Mouse (Mus musculus): ENCODE data around the gene Gtpbp4. TPM values are rescaled to one million over a fixed set of nuclear protein-coding genes. Genes with fewer than 3 reads are reported as not detected.
"Not testable (repeated sequence)": the region's sequence is repeated elsewhere in the genome, so short reads cannot be mapped to it uniquely, and the experiment has no call there.

The Gtpbp4 gene
- polyA plus RNA-seq, 1 experiment from 2014 or later, result 67.7 TPM

GRCm38 (mm10) chr13:9014431-9014830 is 18.5 kb upstream of the Gtpbp4 start:
- Histone ChIP-seq H3K9me3 (no peaks in the 10 kb centered on the region), H3K4me1 (no peaks in the 10 kb centered on the region), H3K9ac (no peak overlapping the region), H3K27ac (no peak overlapping the region), H3K27me3 (replicated peaks) (no peaks in the 10 kb centered on the region), H3K4me2 (no peak overlapping the region), H3K36me3 (replicated peaks) (no peaks in the 10 kb centered on the region), H3K4me3 (no peak overlapping the region)
- ATAC-seq (replicated peaks), result no peak
- WGBS, result 48% methylated on average over 3 of the region's 3 CpGs

- H3K9me3 ChIP-seq, result no peaks in the 10 kb centered on the region
- no peaks in the 10 kb centered on the region for H3K36me3 ChIP-seq (replicated peaks)
- H3K27me3 ChIP-seq (replicated peaks), result no peaks in the 10 kb centered on the region
- H3K9ac ChIP-seq, result no peak overlapping the region
- no peak overlapping the region for H3K4me2 ChIP-seq
- H3K4me1 ChIP-seq, result no peaks in the 10 kb centered on the region
- H3K4me3 ChIP-seq, result no peak overlapping the region
- 87% methylated on average over 1 of the region's 1 CpGs for WGBS
- no peak overlapping the region for H3K27ac ChIP-seq
- ATAC-seq (replicated peaks), result no peak
Measured at GRCm38 (mm10) chr13:9013483-9013882, 17.6 kb upstream of the Gtpbp4 start.

DNA sequence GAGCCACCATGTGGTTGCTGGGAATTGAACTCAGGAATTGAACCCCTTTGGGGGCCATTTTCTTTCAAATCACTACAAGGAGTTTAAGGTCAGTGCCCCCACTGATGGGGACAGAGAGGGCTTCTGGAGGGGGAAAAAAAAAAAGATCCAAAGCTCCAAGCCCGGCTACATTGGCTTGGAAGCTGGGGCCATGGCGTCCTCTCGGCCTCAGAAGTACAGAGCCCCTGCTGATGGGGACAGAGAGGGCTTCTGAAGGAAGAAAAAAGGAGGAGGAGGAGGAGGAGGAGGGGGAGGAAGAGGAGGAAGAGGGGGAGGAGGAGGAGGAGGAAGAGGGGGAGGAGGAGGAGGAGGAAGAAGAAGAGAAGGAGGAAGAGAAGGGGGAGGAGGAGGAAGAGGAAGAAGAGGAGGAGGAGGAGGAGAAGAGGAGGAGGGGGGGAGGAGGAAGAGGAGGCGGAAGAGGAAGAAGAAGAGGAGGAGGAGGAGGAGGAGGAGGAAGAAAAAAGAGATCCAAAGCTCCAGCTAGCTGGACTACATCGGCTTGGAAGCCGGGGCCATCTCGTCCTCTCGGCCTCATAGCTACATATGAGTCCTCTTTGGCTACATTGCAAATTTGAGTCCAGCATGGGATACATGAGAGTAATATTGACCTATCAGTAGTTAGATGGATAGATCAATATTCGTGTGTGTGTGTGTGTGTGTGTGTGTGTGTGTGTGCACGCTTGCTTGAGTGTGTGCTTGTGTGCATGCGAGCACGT is 15.9 kb upstream of the Gtpbp4 start:
- H3K27ac ChIP-seq, result no peak overlapping the region
- no peaks in the 10 kb centered on the region for H3K4me1 ChIP-seq
- H3K4me3 ChIP-seq, result no peak overlapping the region
- no peaks in the 10 kb centered on the region for H3K36me3 ChIP-seq (replicated peaks)
- H3K9ac ChIP-seq, result no peak overlapping the region
- no peak overlapping the region for H3K4me2 ChIP-seq
- WGBS, result 50% methylated on average over 12 of the region's 12 CpGs
- H3K27me3 ChIP-seq (replicated peaks), result no peaks in the 10 kb centered on the region
- H3K9me3 ChIP-seq, result no peaks in the 10 kb centered on the region
- ATAC-seq (replicated peaks), result no peak

GRCm38 (mm10) chr13:9003306-9003705 is 7.4 kb upstream of the Gtpbp4 start:
- ATAC-seq (replicated peaks), result no peak
- H3K36me3 ChIP-seq (replicated peaks), result no peaks in the 10 kb centered on the region

DNA sequence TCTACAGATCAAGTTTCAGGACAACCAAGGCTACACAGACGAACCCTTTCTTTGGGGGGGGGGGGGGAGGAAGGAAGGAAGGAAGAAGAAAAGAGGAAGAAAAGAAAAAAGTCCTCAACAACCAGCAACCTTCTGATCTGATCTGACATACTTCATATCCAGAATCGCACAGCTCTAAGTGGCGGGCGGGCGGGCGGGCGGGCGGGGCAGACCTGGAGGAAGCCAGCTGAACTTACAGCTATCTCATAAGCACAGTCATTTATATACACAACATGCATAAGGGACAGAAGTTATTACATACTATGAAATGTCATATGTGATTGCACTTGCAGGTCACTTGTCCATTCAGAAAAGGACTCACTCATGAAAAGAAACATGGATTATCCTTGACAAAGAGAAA is 3.6 kb upstream of the Gtpbp4 start:
- Histone ChIP-seq H3K4me3 (no peak overlapping the region), H3K4me1 (peaks cover 13% of the 10 kb centered on the region), H3K9ac (no peak overlapping the region), H3K27me3 (replicated peaks) (no peaks in the 10 kb centered on the region), H3K4me2 (no peak overlapping the region), H3K27ac (no peak overlapping the region), H3K9me3 (no peaks in the 10 kb centered on the region), H3K36me3 (replicated peaks) (no peaks in the 10 kb centered on the region)
- ATAC-seq (replicated peaks), result no peak
- 86% methylated on average over 8 of the region's 8 CpGs for WGBS

More at GRCm38 (mm10) chr13:9003306-9003705, 7.4 kb upstream of the Gtpbp4 start:
- no peaks in the 10 kb centered on the region for H3K27me3 ChIP-seq (replicated peaks)
- no peaks in the 10 kb centered on the region for H3K4me1 ChIP-seq
- no peaks in the 10 kb centered on the region for H3K9me3 ChIP-seq
- no peak overlapping the region for H3K9ac ChIP-seq
- no peak overlapping the region for H3K4me2 ChIP-seq
- 73% methylated on average over 2 of the region's 2 CpGs for WGBS
- no peak overlapping the region for H3K27ac ChIP-seq
- no peak overlapping the region for H3K4me3 ChIP-seq

- not testable (repeated sequence) for ATAC-seq (replicated peaks); H3K9ac ChIP-seq; H3K9me3 ChIP-seq; H3K36me3 ChIP-seq (replicated peaks); H3K4me3 ChIP-seq; H3K4me2 ChIP-seq; H3K27me3 ChIP-seq (replicated peaks); H3K27ac ChIP-seq
- WGBS, result 83% methylated on average over 5 of the region's 5 CpGs
- H3K4me1 ChIP-seq, result peaks cover 17% of the 10 kb centered on the region
Measured at GRCm38 (mm10) chr13:8997221-8997620, 1.3 kb upstream of the Gtpbp4 start.

DNA sequence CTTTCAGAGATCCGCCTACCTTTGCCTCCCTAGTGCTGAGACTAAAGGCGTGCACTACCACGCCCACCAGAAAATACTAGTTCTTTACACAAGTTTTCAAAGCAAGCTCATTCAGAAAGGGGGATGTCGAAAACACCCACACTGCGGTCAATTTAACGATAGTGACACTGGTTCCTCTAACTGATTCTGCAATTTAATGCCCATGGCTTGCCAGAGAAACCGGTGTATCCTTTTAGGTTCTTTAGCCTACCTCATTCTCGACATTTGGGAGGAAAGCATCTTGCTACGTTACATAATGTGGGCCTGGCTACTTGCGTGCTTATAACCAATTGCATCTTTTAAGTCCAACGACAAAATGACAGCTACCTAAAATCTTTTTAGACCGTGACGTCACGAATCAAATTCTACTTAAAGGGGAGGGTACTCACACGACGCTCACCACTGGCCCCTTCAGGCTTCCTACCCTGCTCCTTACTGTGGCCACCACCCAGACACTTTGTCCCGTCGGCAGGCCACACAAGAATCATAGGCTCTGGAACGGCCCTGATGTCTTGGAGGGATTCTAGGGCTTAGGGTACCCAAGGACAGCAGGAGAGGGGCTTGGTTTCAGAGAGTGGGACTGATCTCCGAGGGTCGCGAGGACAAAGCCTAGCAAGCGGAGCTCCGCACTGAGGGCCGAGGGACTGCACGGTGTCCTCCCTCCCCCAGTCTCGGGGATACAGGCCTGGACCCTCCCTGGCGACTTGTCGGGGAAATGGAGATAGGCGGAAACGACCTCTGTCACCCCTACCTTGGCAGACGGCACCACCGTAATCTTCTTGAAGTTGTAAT is 509 bp downstream of the Gtpbp4 start:
- 3% methylated on average over 33 of the region's 33 CpGs for WGBS
- peak; percentile 69 for ATAC-seq (replicated peaks)

DNA sequence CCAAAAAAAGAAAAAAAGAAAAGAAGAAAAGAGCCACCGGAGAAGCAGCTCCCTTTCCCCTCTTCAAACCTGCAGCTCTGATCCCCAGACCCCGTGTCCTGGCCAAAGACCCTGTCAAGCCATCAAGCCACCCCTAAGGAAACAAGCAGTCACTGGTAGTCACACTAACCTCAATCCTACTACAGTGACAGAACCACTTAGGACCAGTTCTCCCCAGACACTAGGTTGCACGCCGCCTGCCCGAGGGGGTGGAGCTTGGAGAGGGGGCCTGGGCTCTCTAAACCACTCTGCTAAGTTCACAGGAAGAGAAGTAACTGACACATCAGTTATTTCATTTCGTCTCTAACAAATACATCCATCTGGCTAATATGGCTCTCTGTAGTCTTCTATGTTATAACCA is 3.7 kb downstream of the Gtpbp4 start:
- no peak overlapping the region for H3K9ac ChIP-seq
- no peak overlapping the region for H3K4me3 ChIP-seq
- H3K4me1 ChIP-seq, result peaks cover 17% of the 10 kb centered on the region
- WGBS, result 93% methylated on average over 6 of the region's 6 CpGs
- no peak overlapping the region for H3K27ac ChIP-seq
- H3K36me3 ChIP-seq (replicated peaks), result peaks cover 19% of the 10 kb centered on the region; the same call in 1 of the 2 replicates
- no peak overlapping the region for H3K4me2 ChIP-seq
- no peaks in the 10 kb centered on the region for H3K9me3 ChIP-seq
- ATAC-seq (replicated peaks), result no peak
- no peaks in the 10 kb centered on the region for H3K27me3 ChIP-seq (replicated peaks)

More for the DNA sequence above, 509 bp downstream of the Gtpbp4 start:
- peaks cover 17% of the 10 kb centered on the region for H3K4me1 ChIP-seq
- H3K4me3 ChIP-seq, result peak overlapping the region; percentile 81
- peak overlapping the region; percentile 67 for H3K27ac ChIP-seq
- H3K36me3 ChIP-seq (replicated peaks), result 0 out of 2 replicates have a peak, but pooled peaks cover 6% of the 10 kb centered on the region
- H3K4me2 ChIP-seq, result peak overlapping the region; percentile 75
- H3K27me3 ChIP-seq (replicated peaks), result no peaks in the 10 kb centered on the region
- H3K9ac ChIP-seq, result peak overlapping the region; percentile 75
- no peaks in the 10 kb centered on the region for H3K9me3 ChIP-seq

DNA sequence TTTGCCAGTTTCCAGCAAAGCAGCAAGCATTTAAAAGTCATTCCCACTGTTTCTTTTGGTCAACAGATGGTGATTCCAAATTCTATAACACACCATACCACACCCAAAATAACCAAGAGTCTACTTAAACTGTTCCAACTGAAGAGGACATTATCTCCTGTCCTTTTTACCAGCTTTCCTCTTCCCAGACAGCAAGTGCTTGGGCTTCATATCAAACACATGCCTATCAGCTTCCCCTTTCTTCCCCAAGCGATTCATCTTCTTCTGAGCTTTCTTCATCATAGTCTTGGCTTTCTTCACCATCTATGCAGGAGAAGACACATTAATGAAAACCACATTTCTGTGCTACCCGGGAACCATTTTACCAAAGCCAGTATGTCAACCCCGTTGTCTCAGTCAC is 22.9 kb downstream of the Gtpbp4 start:
- Histone ChIP-seq H3K27me3 (replicated peaks) (no peaks in the 10 kb centered on the region), H3K27ac (no peak overlapping the region), H3K4me3 (no peak overlapping the region), H3K4me2 (no peak overlapping the region), H3K9ac (no peak overlapping the region), H3K9me3 (no peaks in the 10 kb centered on the region), H3K36me3 (replicated peaks) (peaks cover 60% of the 10 kb centered on the region), H3K4me1 (no peaks in the 10 kb centered on the region)
- WGBS, result 95% methylated on average over 3 of the region's 3 CpGs
- no peak for ATAC-seq (replicated peaks)

- no peak for ATAC-seq (replicated peaks)
- Histone ChIP-seq H3K27me3 (replicated peaks) (no peaks in the 10 kb centered on the region), H3K4me3 (no peak overlapping the region), H3K27ac (no peak overlapping the region), H3K4me2 (no peak overlapping the region), H3K36me3 (replicated peaks) (peaks cover 54% of the 10 kb centered on the region), H3K9ac (no peak overlapping the region), H3K9me3 (no peaks in the 10 kb centered on the region), H3K4me1 (no peaks in the 10 kb centered on the region)
Measured at GRCm38 (mm10) chr13:8972369-8972768, 23.5 kb downstream of the Gtpbp4 start.

DNA sequence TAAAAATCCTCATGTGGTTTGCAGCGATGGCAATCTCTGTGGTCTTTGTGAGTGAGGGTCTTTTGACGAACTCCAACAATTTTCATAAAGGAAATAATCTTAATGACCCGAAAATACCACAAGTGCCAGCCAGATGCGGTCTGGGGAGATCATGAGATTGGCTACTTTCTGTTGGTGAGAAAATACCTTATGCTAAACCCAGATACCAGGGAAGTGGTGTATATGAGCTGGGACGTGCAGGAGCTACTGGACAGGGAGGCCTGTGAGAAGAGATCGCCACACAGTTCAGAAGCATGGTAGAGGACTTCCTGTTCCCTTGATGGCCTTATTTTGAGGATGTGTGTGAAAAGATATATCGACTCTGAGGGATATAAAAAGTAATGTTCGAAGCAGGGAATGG is 28.1 kb downstream of the Gtpbp4 start:
- Histone ChIP-seq H3K4me3 (no peak overlapping the region), H3K27me3 (replicated peaks) (no peaks in the 10 kb centered on the region), H3K4me2 (no peak overlapping the region), H3K27ac (no peak overlapping the region), H3K4me1 (no peaks in the 10 kb centered on the region), H3K9me3 (no peaks in the 10 kb centered on the region), H3K36me3 (replicated peaks) (peaks cover 11% of the 10 kb centered on the region), H3K9ac (no peak overlapping the region)
- 95% methylated on average over 8 of the region's 8 CpGs for WGBS
- no peak for ATAC-seq (replicated peaks)

GRCm38 (mm10) chr13:8965224-8965623 is 30.7 kb downstream of the Gtpbp4 start:
- Histone ChIP-seq H3K4me1 (no peaks in the 10 kb centered on the region), H3K36me3 (replicated peaks) (peaks cover 8% of the 10 kb centered on the region)

More at GRCm38 (mm10) chr13:8965224-8965623, 30.7 kb downstream of the Gtpbp4 start:
- Histone ChIP-seq H3K27me3 (replicated peaks) (no peaks in the 10 kb centered on the region), H3K4me3 (no peak overlapping the region), H3K9me3 (no peaks in the 10 kb centered on the region), H3K9ac (no peak overlapping the region), H3K27ac (no peak overlapping the region), H3K4me2 (no peak overlapping the region)
- 96% methylated on average over 5 of the region's 5 CpGs for WGBS
- ATAC-seq (replicated peaks), result no peak

All from midbrain, embryonic 15.5 days (tissue).